Mouse (Mus musculus) right cerebral cortex, postnatal 10 days (tissue): Measurements from ENCODE around the gene Tmem52.

Experiments
- DNase-seq, 2 experiments: peaks; one replicate each; pipeline ENCODE4 v3.0.0; 2021; ENCODE audit warnings: low spot score in 2 of 2

The Tmem52 gene

DNA sequence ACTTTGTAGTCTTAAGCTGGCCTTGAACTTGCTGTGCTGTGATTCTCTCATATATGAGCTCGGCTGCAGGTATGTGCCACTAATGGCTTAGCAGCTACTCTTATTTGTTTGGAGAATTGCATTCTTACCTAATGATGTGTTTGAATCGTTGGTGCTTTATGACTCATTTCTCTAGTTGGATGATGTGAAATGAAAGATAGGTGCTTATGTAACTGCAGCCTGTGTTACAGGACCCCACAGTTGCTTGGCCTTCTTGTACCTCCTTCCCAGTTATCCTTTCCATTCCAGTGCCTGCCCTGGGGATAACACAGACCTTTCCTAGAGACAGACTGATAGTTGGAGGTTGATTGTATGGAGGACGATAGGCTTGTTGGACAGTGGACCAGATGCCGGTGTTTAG lies 39.7 kb downstream of the Tmem52 start:
- DNase-seq = no peak

DNA sequence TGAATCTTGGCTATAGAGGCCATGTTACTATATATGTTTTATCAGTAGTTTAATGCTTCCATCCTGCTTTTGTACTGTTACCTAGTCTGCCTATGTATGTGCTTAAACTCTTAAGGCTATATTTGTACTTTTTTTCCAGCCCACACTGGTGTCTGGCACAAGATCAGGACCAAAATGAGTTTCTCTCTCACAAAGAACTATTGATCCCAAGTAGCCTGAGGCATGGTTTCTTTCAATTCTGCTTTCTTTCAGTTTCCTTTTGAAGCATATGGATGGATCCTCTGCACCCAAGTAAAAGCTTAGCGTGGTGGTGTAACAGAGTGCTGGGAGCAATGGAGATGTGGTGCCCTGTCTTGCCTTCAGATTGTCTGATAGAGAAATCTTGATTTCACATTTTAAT lies 42.1 kb downstream of the Tmem52 start:
- no peak for DNase-seq

GRCm38 (mm10) chr4:155514810-155515209 lies 45.9 kb downstream of the Tmem52 start:
- DNase-seq = no peak

GRCm38 (mm10) chr4:155517948-155518517 lies 49.1 kb downstream of the Tmem52 start:
- no peak for DNase-seq
